Mouse (Mus musculus): ENCODE measurements around the gene Wdr91. TPM values are rescaled to one million over a fixed set of nuclear protein-coding genes. Genes with fewer than 3 reads are reported as not detected.

Wdr91 gene
- polyA plus RNA-seq, 1 experiment: 12.9 TPM

- Histone ChIP-seq H3K27me3 (ENCODE audit: control insufficient read depth, insufficient read depth, insufficient read length) (no peaks in the 10 kb centered on the region), H3K4me3 (peak within 1 kb of the TSS; percentile 67), H3K79me2 (ENCODE audit: control insufficient read depth, insufficient read depth) (peaks cover 15% of the 10 kb centered on the region), H3K4me2 (ENCODE audit: low read depth) (peak within 1 kb of the TSS; percentile 87), H3K36me3 (ENCODE audit: control insufficient read depth, insufficient read depth) (peaks cover 7% of the 10 kb centered on the region), H3ac (ENCODE audit: control insufficient read depth, insufficient read length) (peak within 1 kb of the TSS; percentile 15)
- TF ChIP-seq POLR2AphosphoS2 (IDR thresholded peaks at IDR 0.05; ENCODE audit: insufficient read length, low read depth) (peak; percentile 98), MYOD1 (IDR thresholded peaks at IDR 0.05; ENCODE audit: control insufficient read depth in 1 of 3, insufficient read length in 2 of 3, low read depth in 2 of 3) (peak in 2 of 3 experiments; percentile 36 to 50), POLR2A (IDR thresholded peaks at IDR 0.05; ENCODE audit: insufficient read length, low read depth) (peak; percentile 86), MYOG (IDR thresholded peaks at IDR 0.05; ENCODE audit: control insufficient read depth in 1 of 3, insufficient read depth in 1 of 3, insufficient read length in 2 of 3, low read depth in 2 of 3) (peak; percentile 44 to 83 (median 60)), USF1 (IDR thresholded peaks at IDR 0.05; ENCODE audit: low read depth) (no peak)
These were observed 33.0 kb downstream of the Wdr91 start, which contains the start of gene Cyren for GRCm38 (mm10) chr6:34877509-34878321. TSS of gene Cyren (minus strand) at chr6:34878060.

DNA sequence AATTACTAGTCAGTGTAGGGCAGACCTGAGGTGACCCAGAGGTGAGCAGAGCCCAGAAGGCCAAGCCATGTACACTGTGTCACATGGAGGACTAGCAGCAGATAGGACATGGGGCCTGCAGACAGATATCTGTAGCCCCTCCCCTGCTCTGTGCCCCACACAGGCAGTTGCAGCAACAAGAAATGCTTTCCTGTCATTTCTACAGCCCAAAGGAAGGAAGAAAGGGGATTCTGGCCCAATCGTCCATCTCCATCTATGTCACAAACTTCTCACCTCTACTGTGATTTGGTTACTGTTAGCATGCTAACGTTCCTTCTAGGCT is 33.9 kb downstream of the Wdr91 start:
- H3K27me3 ChIP-seq (ENCODE audit: control insufficient read depth, insufficient read depth, insufficient read length): no peaks in the 10 kb centered on the region
- H3K36me3 ChIP-seq (ENCODE audit: control insufficient read depth, insufficient read depth): peaks cover 7% of the 10 kb centered on the region
- TF ChIP-seq CEBPB (IDR thresholded peaks at IDR 0.05; ENCODE audit: insufficient read depth, poor library complexity, severe bottlenecking): no peak
- no peak for TF ChIP-seq USF1 (IDR thresholded peaks at IDR 0.05; ENCODE audit: low read depth)
- TF ChIP-seq POLR2A (IDR thresholded peaks at IDR 0.05; ENCODE audit: insufficient read length, low read depth): peak; percentile 12
- no peak for TF ChIP-seq MYOG (IDR thresholded peaks at IDR 0.05; ENCODE audit: control insufficient read depth in 1 of 3, insufficient read depth in 1 of 3, insufficient read length in 2 of 3, low read depth in 2 of 3)
- TF ChIP-seq TCF12 (IDR thresholded peaks at IDR 0.05; ENCODE audit: insufficient read depth, poor library complexity, severe bottlenecking): no peak
- no peak for TF ChIP-seq SRF (IDR thresholded peaks at IDR 0.05; ENCODE audit: control insufficient read depth, insufficient read length, low read depth)
- no peak for TF ChIP-seq MAX (IDR thresholded peaks at IDR 0.05; ENCODE audit: low read depth)
- peak; percentile 16 for TF ChIP-seq POLR2AphosphoS2 (IDR thresholded peaks at IDR 0.05; ENCODE audit: insufficient read length, low read depth)
- no peak for TF ChIP-seq MYOD1 (IDR thresholded peaks at IDR 0.05; ENCODE audit: control insufficient read depth in 1 of 3, insufficient read length in 2 of 3, low read depth in 2 of 3)
- no peak for TF ChIP-seq REST (IDR thresholded peaks at IDR 0.05; ENCODE audit: insufficient read depth, insufficient read length)

DNA sequence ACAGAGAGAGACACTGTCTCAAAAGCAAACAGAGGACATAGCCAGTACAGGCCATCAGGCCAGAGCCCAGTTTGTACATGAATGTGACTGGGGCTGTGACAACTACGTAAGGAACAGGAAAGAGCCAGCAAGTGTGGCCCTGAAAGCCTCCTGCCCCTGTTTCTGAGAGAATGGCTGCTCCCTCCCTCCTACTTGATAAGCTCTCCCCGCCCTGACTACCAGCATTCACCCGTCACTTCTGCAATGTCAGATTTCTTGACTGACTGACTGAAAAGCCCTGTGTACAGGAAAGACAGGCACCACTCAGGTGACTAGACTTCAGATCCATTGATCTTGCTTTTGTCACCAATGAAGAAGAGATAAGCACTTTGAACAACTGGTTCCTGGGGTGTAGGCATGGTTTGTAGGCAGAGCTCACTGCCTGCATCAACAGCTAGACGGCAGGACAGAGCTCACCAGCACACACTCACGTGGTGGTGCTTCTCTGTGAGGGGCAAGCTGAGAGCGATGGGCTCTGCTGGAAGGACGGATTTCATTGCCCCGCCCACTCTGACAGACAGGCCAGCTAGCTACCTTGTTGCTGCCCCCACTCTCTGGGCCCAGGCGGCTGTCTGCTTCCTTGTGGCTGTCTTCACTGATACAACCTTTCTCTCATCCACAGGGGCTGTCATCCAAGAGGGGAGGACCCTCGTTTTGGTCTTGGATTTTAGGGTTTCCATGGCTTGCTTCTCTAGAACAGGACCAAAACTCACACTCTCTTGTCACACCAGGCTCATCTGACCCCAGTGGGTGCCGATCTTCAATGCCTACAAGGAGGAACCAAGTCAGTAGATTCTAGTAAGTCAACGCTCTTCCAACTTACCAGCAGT is 34.5 kb downstream of the Wdr91 start:
- TF ChIP-seq TCF12 (IDR thresholded peaks at IDR 0.05; ENCODE audit: insufficient read depth, poor library complexity, severe bottlenecking) (no peak), POLR2A (IDR thresholded peaks at IDR 0.05; ENCODE audit: insufficient read length, low read depth) (peak; percentile 27), REST (IDR thresholded peaks at IDR 0.05; ENCODE audit: insufficient read depth, insufficient read length) (no peak), SRF (IDR thresholded peaks at IDR 0.05; ENCODE audit: control insufficient read depth, insufficient read length, low read depth) (no peak), MYOG (IDR thresholded peaks at IDR 0.05; ENCODE audit: control insufficient read depth in 1 of 3, insufficient read depth in 1 of 3, insufficient read length in 2 of 3, low read depth in 2 of 3) (no peak), POLR2AphosphoS2 (IDR thresholded peaks at IDR 0.05; ENCODE audit: insufficient read length, low read depth) (no peak), MYOD1 (IDR thresholded peaks at IDR 0.05; ENCODE audit: control insufficient read depth in 1 of 3, insufficient read length in 2 of 3, low read depth in 2 of 3) (no peak)
- no peak overlapping the region for H3ac ChIP-seq (ENCODE audit: control insufficient read depth, insufficient read length)
- H3K4me2 ChIP-seq (ENCODE audit: low read depth): peak overlapping the region; percentile 87
- peaks cover 7% of the 10 kb centered on the region for H3K36me3 ChIP-seq (ENCODE audit: control insufficient read depth, insufficient read depth)
- H3K4me3 ChIP-seq: peak overlapping the region; percentile 67
- no peaks in the 10 kb centered on the region for H3K27me3 ChIP-seq (ENCODE audit: control insufficient read depth, insufficient read depth, insufficient read length)
- H3K79me2 ChIP-seq (ENCODE audit: control insufficient read depth, insufficient read depth): peaks cover 15% of the 10 kb centered on the region

More for the DNA sequence above, 33.9 kb downstream of the Wdr91 start:
- H3ac ChIP-seq (ENCODE audit: control insufficient read depth, insufficient read length): no peak overlapping the region
- peaks cover 15% of the 10 kb centered on the region for H3K79me2 ChIP-seq (ENCODE audit: control insufficient read depth, insufficient read depth)
- H3K4me3 ChIP-seq: peak overlapping the region; percentile 67
- peak overlapping the region; percentile 87 for H3K4me2 ChIP-seq (ENCODE audit: low read depth)

DNA sequence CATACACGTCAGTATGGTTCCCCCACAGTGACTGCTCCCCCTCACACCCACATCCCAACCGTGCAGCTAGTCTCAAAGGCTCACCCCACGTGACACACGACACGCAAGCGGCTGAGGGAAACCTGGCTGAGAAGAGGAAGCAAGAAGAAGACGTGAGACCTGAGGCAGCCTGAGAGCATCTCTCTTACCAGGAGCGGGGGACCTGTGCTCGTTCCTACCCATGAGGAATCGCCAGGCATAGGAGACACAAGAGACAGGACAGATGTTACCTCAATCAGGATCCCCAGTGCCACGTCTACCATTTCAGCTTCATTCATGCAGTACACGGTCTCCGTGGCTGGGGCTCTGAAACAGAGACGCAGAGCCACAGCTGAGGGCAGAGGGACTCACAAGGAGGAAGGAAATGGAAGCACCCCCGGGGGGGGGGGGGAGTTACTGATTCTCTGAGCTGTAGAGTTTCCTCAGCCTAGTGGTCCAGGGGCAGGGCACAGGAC is 35.4 kb downstream of the Wdr91 start:
- Histone ChIP-seq H3K27me3 (ENCODE audit: control insufficient read depth, insufficient read depth, insufficient read length) (no peaks in the 10 kb centered on the region), H3K4me3 (no peak overlapping the region), H3K79me2 (ENCODE audit: control insufficient read depth, insufficient read depth) (peaks cover 15% of the 10 kb centered on the region), H3K4me2 (ENCODE audit: low read depth) (no peak overlapping the region), H3ac (ENCODE audit: control insufficient read depth, insufficient read length) (no peak overlapping the region), H3K36me3 (ENCODE audit: control insufficient read depth, insufficient read depth) (peaks cover 7% of the 10 kb centered on the region)
- TF ChIP-seq POLR2A (IDR thresholded peaks at IDR 0.05; ENCODE audit: insufficient read length, low read depth) (no peak), SRF (IDR thresholded peaks at IDR 0.05; ENCODE audit: control insufficient read depth, insufficient read length, low read depth) (no peak), CEBPB (IDR thresholded peaks at IDR 0.05; ENCODE audit: insufficient read depth, poor library complexity, severe bottlenecking) (no peak), E2F4 (IDR thresholded peaks at IDR 0.05; ENCODE audit: insufficient read depth) (no peak), POLR2AphosphoS2 (IDR thresholded peaks at IDR 0.05; ENCODE audit: insufficient read length, low read depth) (peak; percentile 48), TCF12 (IDR thresholded peaks at IDR 0.05; ENCODE audit: insufficient read depth, poor library complexity, severe bottlenecking) (no peak), REST (IDR thresholded peaks at IDR 0.05; ENCODE audit: insufficient read depth, insufficient read length) (no peak), MAX (IDR thresholded peaks at IDR 0.05; ENCODE audit: low read depth) (no peak)

Data from myocyte (in vitro differentiated cells).